Mouse (Mus musculus): ENCODE measurements around the gene Art3.

DNA sequence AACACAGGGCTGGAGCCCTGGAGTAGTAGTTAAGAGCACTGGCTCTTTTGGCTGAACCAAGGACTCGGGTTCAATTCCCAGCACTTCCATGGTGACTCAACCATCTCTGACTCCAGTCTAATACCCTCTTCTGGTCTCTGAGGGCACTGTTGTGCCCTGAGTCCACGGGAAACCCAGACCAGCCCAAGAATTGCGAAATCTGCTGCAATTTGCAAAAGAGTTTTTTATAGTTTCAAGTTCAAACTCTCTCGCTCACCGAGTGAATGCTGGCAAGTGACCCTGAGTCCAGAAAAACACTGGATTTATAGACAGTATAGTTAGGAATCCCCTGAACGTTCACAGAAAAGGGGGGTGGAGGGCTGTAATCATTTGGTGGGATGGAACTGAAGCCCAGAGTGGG is 38.8 kb downstream of the Art3 start:
- TF ChIP-seq CTCF (IDR thresholded peaks at IDR 0.05; ENCODE audit: insufficient read depth, low read length) (no peak), POLR2A (IDR thresholded peaks at IDR 0.05; ENCODE audit: borderline replicate concordance, extremely low read depth, low read depth, low read length) (no peak)
